Mouse (Mus musculus): ENCODE results near the gene Snrpd3.

DNA sequence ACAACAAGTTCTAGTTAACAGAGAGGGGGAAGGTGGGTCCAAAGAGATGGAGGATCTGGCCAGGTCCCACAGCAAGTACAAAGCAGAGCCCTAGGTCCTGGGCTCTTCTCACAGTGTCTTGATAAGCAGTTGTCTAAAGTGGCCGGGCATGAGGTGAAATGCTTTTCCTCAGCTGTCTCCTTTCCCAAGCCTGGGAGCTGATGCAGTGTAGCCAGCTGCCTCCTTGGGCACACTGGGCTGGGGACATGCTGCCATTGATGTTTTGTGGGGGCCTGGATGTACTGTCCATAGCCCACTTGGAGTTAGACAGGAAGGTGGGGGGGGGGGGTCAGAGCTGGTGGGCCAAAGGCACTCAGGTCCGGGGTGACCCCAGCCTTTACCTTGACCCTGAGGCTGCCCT lies 34.8 kb downstream of the Snrpd3 start:
- TF ChIP-seq CTCF (IDR thresholded peaks at IDR 0.05; ENCODE audit: low read depth): no peak
- no peak for TF ChIP-seq EP300 (IDR thresholded peaks at IDR 0.05; ENCODE audit: low read depth)

All from liver, postnatal 0 days (tissue).